Mouse (Mus musculus) T-helper 2 cell (primary cell): Measurements from ENCODE around the gene Sync.

ENCODE experiments used
- in situ Hi-C: fragments of 300-600 bp; cut with MboI, MseI; formaldehyde crosslinking; loops from one replicate; pipeline ENCODE4 v1.15.1; 2025; ENCODE audit warnings: high pct_unique_total_duplicates

Gene Sync

DNA sequence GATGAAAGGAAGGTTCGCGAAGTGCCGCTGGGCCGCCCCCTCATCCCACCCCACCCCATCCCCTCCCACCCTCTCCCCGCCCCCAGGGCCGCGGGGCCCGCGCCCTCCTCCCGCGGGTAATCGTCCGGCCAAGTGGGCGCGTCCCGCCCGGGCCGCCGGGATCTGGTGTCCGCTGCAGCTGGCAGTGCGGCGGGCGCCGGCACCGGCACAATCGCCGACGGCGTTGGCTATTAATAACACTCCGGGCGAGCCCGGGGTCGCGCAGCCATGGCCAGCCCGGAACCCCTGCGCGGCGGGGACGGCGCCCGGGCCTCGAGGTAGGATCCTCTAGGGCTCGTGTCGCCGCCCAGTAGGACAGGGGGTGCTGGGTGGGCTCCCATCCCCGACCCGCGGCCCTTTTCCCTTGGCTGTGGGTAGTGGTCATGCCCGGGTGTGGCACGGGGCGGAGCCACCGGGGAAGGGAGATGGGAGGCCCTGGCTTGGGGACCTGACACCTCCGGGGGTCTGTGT, at the start of gene Sync:
Gene Sync, plus strand, starts transcription at position 146 of the 510 bp plus-strand sequence.
- in situ Hi-C loops, result no loop called here

DNA sequence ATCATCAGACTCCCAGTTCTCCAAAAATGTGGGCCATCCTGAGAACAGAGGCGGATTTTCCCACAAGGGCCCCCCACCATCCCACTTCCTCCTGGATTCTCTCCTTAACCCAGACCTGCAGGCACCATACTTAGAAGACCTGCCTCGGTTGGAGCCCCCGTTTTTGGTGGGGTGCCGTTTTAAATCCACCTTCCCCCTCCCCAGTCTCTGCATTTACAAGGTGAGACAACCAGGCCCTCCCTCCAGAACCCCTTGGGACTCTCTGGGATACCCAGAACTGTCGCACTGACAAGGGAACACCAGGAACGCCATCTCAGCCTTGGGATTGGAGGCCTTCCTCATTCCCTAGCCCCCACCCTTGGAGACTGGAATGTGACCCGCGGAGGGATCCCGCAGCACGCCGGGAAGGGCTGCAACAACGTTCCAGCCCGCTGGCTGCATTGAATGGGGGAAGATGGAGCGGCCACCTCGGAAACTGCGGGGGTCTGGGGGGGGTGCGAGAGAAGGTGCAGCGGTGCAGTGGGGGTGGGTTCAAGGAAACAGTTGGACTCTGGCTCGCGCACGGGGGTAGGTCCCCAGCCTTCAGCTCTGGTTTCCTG, 49.5 kb upstream of the Sync start:
- in situ Hi-C loops, result loop anchor here (5.0 kb wide), 1 partner anchor 39 kb away; no protein-coding TSS in a partner anchor

DNA sequence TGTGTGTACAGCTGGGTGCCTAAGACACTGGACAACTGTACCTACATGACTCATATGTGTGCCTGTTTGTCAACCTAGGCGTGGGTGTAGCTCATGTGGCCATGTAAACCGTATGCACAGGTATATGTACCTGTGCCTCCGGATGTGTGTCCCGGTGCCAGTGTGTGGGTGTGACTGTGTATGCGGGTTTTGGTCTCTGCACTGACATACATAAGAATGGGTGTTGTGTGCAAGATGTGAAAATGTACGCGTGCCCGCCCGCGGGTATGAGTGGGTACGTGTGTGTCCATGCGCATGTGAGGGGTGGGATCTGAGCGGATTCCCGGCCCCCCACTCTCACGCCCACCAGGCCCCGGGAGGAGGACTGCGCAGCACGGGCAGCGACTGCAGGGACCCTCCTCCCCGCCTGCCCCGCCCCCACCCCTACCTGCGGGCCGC, 48.8 kb upstream of the Sync start:
- in situ Hi-C loops, result loop anchor here (5.0 kb wide), 1 partner anchor 39 kb away; no protein-coding TSS in a partner anchor

DNA sequence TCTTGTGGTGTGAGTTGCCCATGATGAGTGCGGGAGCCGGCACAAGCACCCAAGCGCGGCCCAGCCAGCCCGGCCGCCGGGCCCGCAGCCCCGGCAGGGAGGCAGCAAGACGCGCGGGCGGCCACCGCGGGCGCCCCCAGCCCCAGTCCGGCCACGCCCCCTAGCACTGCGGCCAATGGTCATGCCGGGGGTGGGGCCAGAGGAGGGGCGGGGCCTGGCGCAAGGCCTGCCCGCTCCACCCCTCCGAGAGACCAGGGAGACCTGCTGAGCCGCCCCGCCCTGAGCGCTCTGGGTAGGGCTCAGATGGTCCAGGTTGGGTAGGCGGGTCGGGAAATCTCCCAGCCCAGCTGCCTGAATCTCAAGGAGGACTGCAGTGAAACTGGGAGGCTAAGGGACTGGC, 48.3 kb upstream of the Sync start:
- in situ Hi-C loops, result loop anchor here (5.0 kb wide), 1 partner anchor 38 kb away; no protein-coding TSS in a partner anchor

DNA sequence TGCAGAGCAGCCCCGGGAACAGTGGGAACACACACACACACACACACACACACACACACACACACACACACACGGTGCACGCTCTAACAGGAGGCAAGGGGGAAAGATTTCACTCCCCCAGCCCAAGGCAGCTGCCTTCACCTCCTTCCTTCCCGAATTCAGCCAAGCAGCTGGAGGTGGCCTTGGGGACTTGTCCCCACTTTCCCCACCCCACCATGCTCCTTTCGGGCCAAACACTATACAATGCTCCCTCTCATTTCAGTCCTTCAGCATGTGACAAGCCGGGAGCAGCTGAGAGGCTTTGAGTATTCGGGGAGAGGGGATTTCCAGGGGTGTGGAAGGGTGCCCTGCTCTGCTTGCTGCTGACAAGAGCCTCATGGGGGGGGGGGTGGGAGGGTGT, 45.5 kb upstream of the Sync start:
- in situ Hi-C loops, result no loop called here

DNA sequence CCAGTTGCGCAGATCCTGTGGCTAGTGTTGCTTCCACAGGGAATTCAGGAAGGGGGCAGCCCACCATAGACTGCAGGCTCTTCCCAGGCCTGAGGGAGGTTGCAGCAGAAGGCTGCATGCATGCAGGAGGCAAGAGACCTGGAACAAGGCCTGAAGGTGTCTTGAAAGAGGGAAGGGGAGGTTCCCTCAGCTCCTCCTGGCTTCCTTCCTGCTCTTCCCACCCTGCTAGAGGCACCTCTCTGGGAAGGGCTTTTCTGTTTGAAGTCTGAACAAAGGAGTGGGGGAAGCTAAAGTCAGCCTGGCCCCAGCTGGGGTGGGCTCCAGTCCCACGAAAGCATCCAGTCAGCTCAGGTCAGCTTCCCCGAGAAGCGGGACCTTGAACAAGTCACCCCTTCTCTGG, 45.1 kb upstream of the Sync start:
- in situ Hi-C loops, result no loop called here

DNA sequence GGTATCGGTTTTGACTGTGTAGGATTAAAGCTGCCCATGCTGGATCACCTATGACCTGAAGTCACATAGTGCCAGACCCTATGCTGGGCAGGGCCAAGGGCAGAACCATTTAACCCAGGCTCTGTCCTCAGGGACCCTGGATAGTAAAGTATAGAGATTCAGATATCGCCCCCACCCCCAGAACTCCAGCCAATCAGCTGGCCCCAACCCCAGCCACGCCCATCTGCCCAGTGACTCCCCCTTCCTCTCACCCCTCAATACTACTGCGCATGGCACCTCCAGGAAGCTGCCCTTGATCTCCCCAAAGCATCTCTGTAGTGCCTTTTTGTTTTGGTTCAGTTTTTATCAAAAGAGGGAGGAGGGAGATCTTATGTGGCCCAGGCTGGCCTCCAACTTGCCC, 44.7 kb upstream of the Sync start:
- in situ Hi-C loops, result no loop called here

DNA sequence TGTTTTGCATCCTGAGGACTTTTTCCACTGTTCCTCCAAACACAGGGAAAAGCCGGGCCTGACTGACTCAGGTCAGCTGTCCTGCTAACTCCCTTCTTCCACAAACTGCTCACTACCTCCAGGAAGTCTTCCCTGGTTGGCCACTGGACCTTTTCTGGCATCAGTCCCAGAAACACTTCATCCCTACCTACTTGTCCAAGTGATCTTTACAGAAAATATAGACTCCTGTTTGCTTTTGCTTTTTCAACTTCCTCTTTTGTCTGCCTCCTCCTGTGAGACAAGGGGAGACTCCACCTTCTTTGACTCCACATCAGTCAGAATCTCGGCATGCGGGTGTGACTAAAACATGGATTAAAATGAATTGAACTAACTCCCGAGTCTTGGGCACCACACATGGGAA, 42.6 kb upstream of the Sync start:
- in situ Hi-C loops, result no loop called here

DNA sequence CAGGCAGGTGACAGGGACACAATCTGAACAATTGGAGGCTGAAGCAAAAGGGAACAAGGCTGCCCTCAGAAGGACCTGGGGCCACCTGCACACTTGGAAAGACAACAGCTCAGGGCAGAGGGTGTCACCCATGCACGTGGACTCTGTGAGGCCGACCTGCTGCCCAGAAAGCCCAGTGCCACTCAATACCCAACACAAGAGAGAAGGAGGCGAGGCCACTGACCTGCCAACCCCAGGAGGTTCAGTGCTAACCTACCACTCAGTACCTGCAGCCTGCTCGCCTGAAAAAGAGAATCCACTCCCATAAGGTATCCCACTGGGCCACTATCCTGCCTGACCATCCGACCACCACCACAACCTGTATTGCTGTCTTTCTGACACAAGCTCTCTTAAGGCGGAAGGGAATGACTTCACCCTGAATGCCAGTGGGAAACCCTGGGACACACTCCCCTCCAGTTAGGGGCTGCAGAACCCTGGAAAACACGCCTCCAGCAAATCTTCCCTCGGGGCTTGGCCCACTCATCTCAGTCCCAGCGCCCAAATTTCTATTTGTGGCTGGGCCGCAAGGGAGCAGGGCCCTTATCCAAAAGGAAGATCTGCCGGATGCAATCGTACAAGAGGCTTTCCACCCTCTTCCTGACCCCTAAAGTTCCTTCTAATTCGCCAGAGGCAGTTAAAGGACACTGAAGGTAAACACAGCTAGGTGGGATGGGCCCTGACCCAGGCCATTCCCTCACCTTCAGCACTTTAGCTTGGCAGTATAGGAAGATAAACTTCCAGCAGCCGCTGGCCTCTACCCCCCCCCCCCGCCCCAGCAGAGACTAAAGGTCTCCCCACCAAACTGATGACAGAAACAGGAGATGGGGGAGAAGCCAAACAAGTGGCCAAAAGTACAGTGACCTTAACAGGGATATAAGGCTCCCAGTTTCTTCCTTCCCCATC, 40.8 kb upstream of the Sync start:
- in situ Hi-C loops, result no loop called here

DNA sequence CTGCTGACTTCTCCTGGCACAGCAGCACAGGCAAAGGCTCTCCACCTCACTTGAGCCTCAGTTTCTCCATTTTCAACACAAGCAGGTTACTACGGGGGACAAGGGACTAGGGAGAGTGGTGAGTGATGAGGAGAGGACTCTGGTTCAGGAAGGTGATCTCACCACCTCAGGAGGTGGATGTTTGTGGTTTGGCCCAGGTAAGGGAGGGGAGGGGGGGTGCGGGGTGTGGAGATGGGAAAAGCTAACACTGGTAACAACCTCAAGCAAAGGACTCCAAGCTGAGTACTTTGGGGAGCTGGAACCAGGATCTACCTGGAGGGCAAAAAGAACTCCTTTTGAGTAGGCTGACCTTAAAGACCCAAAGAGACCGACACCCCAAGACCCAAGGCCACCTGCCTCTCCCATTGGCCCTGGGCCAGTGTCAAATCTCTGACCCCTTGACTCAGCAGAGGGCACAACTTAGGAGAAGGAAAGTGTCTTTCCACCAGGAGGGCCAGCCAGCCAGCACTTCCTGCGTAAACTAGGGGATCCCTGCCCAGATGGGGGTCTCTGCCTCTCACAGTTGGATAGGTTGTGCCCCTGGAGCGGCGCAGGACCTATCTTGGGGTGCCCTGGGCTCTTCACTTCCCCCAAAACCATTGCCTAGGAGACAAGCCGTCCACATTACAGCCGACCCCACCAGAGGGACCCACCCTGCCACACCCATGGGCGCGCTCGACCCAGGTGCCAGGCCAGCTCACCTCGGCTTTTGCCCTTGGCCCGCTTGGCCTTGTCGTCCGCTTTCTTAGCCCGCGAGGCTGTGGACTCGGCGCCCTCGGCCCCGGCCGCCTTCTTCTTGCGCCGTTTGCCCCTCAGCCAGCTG, 39.8 kb upstream of the Sync start:
- in situ Hi-C loops, result no loop called here

DNA sequence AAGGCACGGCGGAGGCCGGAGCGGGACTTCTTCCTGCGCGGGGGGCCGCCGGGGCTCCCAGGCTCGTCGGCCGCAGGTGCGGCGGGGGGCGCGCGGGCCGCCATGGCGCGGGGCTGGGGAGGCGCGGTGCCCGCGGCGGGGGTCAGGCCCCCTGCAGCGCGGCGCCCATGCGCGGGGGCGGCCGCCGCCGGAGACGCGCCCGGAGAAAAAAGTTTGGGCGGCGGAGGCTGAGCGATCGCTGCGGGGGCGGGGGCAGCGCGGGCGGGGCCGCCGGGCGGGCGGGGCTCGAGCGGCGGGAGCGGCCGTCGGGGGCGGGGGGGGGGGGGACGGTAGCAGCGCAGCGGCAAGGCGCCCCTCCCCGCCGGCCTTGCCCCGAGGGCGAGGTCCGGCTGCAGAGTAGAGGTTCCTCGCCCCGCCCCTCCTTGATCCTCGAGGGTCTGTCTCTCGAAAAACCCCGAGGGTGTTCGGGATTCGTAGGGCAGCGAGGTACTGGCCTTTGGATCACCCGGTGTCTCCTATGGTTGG, 39.1 kb upstream of the Sync start:
- in situ Hi-C loops, result no loop called here

DNA sequence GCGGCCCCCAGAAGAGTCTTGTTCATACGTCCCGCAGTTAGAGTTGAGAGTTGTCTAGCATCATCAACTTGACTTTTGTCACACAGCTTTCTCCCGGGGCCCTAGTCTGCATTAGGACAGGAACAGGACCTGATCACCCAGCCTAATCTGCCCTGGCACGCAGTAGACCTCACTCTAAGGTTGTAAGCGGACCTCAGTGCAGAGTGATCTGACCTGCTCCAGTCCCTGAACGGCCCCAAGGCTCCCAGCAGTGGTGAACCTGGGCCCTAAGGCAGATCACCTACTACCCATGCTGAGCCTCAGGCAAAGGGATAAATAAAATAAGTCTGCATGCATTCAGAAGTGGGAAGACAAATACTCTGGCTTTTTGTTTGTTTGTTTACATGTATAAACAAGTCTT, 38.1 kb upstream of the Sync start:
- in situ Hi-C loops, result no loop called here

DNA sequence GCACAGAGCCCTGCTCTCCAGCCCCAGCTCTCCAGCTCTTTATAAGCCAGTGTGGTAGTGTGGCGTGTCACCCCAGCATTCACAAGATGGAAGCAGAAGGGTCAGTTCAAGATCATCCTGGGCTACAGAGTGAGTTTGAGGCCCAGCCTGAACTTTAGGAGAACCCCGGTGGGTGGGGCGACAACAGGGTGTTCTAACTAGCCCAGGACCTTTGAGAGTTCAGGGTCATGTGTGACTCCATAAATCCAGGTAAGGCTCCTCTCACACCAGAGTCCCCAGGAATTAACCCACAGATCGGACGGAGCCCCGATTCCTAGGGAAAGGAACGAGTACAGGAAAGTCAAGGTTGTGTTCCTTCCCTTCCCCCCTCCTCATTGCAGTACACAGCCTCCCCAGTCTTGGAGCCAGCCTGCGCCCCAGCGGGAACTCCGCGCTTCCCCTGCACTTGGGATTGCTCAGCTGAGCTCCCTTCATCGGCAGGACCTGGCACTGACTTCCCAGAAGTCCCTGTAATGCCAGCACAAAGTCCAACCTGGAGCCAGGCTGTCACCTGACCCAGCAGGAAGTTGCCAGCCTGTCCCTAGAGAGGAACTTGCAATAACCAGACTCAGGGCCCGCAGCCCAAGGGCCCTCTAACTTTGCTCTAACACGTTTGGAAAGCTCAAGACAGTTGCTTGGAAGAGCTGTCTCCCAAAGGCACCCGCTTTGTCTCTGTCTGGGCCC, 36.5 kb upstream of the Sync start:
- in situ Hi-C loops, result no loop called here

DNA sequence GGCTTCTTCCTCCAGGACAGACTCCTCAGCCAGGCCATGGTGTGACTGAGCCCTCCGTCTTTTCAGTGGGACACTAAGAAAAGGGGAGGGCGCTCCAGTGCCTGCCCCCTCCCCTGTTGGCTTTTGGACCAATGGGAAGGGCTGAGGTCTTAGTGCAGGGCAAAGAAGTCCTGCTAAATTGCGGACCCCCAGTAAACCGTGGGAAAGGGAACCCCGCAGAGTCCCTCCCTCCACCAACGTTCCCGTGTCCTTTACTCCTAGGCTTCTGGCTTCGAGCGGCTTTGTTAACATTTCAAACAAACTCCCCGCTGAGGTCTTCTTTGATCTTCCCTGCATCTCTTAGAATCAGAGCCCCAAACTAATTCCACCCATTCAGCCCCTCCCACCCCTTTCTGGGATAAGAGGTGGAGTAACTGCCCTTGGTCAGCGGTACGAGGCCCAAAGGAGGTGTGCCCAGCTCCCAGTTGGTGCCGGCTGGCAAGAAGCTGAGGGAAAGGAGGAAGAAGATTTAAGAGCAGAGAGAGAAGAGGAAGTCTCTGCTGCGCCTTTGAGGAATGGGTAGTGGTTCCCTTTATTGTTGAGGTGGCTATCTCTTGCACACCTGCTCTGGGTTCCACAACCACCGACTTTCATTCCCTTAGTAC, 35.8 kb upstream of the Sync start:
- in situ Hi-C loops, result no loop called here

DNA sequence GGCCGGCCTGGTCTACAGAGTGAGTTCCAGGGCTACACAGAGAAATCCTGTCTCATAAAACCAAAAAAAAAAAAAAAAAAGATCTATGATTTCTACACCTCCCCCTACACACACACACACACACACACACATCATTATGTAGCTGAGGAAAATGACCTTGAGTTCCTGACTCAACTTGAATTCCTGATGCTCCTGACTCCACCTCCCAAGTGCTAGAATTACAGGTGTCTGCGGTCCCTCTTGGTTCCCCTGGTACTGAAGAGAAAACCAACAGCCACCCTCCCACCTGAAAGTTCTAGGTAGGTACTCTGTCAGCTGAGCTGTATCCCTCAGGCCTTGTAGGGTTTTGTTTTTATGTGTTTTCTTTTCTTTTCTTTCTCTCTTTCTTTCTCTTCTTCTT, 34.9 kb upstream of the Sync start:
- in situ Hi-C loops, result no loop called here

DNA sequence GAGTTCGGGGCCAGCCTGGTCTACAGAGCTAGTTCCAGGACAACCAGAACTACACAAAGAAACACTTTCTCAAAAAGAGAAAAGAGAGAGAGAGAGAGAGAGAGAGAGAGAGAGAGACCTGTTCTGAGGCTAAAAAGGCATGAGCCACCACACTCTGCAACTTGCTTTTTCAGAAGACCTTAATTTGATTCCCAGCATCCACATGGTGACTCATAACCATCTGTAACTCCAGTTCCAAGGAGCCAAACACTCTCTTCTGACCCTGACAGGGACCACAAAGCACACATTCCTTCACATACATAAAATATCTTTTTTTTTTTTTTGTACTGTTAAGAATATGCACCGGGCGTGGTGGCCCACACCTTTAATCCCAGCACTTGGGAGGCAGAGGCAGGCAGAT, 32.8 kb upstream of the Sync start:
- in situ Hi-C loops, result no loop called here

DNA sequence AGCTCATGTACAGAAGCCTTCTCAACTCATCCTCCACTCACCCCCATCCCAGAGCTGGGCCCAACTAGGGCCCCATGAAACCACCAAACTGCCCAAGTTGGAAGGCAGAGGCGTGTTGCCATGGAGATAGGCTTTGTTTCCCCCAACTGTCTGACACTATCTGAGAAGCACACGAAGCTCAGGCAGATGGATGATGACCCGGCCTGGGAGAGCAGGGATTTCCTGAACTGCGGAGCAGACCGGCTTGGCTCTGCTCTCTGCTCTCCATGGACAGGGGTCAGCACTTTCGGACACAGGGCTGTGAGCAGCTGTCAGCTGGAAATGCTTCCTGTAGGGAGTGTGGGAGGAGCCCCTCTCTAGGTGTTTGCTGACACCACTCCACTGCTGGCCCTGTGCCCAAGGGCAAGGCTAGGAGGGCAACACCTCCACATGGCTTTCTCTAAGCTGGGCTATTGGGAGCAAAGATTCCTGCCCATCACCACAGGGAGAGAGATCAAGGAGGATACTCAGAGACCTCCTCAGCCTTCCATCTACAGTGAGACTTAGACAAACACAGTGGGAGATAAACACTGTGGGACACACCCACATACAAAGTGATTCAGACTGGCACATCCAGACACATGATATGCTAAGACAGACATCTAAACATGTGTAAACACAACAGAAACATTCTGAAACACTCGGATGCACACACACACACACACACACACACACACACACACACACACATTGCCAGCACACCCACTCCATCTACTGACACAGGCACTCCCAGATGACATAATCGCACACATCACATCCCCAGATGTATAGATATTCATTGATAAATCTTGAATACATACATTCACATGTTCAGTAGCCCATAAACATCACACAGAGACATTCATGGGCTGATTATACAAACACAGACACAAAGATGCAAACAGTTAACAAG, 30.7 kb upstream of the Sync start:
- in situ Hi-C loops, result no loop called here

DNA sequence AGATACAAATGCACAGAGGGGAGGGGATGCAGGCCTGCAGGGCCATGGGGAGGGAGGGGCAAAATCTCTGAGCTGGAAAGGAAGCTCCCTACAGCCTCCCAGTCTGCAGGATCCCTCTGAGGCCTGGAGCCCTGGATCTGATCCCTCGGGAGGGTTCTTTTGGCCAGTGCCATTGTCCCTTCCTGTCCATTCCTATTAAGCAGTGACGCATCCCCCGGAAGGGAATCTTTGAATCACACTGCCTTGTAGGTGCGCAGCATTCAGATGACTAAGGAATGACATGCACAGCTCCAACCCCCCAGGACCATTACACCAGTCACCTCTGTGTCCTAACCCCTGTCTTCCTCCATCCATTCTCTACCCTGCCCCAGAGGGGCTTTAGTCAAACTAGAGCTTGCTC, 28.3 kb upstream of the Sync start:
- in situ Hi-C loops, result no loop called here

DNA sequence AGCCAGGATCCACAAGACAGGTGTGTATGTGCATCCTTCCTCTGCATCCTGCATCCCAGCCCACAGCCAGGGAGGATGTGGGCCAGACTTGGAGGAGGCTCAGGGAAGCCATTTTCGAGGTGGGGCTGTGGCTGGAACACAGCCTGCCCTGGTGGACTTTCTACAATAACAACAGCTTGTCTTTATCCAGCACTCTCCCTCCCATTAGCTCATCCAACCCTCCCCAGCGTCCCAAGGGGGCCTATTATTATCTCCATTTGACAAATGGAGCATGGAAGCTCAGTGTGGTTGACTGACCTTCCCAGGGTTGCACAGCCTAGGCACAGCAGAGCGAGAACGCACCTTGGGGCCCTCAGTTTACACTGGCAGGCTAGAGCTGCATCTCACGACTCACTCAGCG, 26.7 kb upstream of the Sync start:
- in situ Hi-C loops, result no loop called here
